ENCODE assay signal across 26 mouse cellular contexts in genomic region chr17:27545991-27546390, GRCm38 (mm10). TPM values are rescaled to one million over a fixed set of nuclear protein-coding genes. Genes with fewer than 3 reads are reported as not detected.
DNase-seq lines count a peak whose midpoint lies in the region; ATAC-seq lines count a peak whose summit lies in the region.
"Had no signal": no experiment of that assay in that cellular context is flagged by ENCODE, and none has a peak within 500 bp of the region (broad histone marks: within the 10 kb centered on the region; RNA-seq: fewer than 3 reads in every experiment).

No protein-coding gene starts in this region.

- H3K4me2 ChIP-seq in embryonic facial prominence, embryonic 13.5 days = no peak overlapping the region
- H3K4me2 ChIP-seq: heart, embryonic 11.5 days; hindbrain, embryonic 15.5 days; liver, embryonic 12.5 days had no signal

- H3K27me3 ChIP-seq in megakaryocyte, embryonic 14.5 days (replicated peaks) = peaks cover 5% of the 10 kb centered on the region
- no peaks in the 10 kb centered on the region for H3K27me3 ChIP-seq in embryonic facial prominence, embryonic 13.5 days
- H3K27me3 ChIP-seq: hindbrain, embryonic 15.5 days; Patski had no signal

- peak overlapping the region; percentile 27; the same call in 1 of the 2 replicates for H3K9ac ChIP-seq in embryonic facial prominence, embryonic 13.5 days
- H3K9ac ChIP-seq: hindbrain, embryonic 15.5 days; liver, embryonic 12.5 days; liver, postnatal 0 days had no signal

- H3K4me1 ChIP-seq in megakaryocyte, embryonic 14.5 days = peaks cover 77% of the 10 kb centered on the region
- peaks cover 14% of the 10 kb centered on the region for H3K4me1 ChIP-seq in embryonic facial prominence, embryonic 13.5 days

- peak overlapping the region; percentile 29 for H3K4me3 ChIP-seq in megakaryocyte, embryonic 14.5 days (replicated peaks)
- H3K4me3 ChIP-seq in embryonic facial prominence, embryonic 13.5 days = no peak overlapping the region
- H3K4me3 ChIP-seq: hindbrain, embryonic 15.5 days; layer of hippocampus, adult 2 months; left cerebral cortex, adult 2 months; liver, embryonic 12.5 days had no signal

- no peak for ATAC-seq in megakaryocyte, adult 5-6 weeks (ENCODE audit: poor library complexity, severe bottlenecking)
- no peak for ATAC-seq in embryonic facial prominence, embryonic 13.5 days (ENCODE audit: insufficient number of reproducible peaks, insufficient read depth, low FRiP score, low TSS enrichment, low read depth)
- ATAC-seq in erythroblast, adult 5-6 weeks (replicated peaks; ENCODE audit: low FRiP score, poor library complexity, severe bottlenecking) = no peak
- ATAC-seq: forebrain, embryonic 14.5 days; liver, embryonic 12.5 days; liver, postnatal 0 days; lung, postnatal 0 days; Patski had no signal

- WGBS in embryonic facial prominence, embryonic 13.5 days = 47% methylated on average over 12 of the region's 12 CpGs

- no peaks in the 10 kb centered on the region for H3K36me3 ChIP-seq in megakaryocyte, embryonic 14.5 days (replicated peaks; ENCODE audit: low read length)
- H3K36me3 ChIP-seq in embryonic facial prominence, embryonic 13.5 days = no peaks in the 10 kb centered on the region
- H3K36me3 ChIP-seq: hindbrain, embryonic 15.5 days; liver, embryonic 12.5 days had no signal

- no peak overlapping the region for H3K27ac ChIP-seq in embryonic facial prominence, embryonic 13.5 days
- H3K27ac ChIP-seq: hindbrain, embryonic 15.5 days; layer of hippocampus, adult 2 months; left cerebral cortex, adult 2 months; liver, embryonic 12.5 days had no signal

- peak; percentile 68 for DNase-seq in thymus, postnatal 4 days
- no peak for DNase-seq in thymus, postnatal 10 days (ENCODE audit: low spot score in 2 of 2)
- DNase-seq: B cell, adult 2 months; cerebellum, adult 11 months; cerebellum, adult 9-10 months; cerebellum, postnatal 36 days; gastrocnemius, postnatal 14 days; heart, postnatal 36 days; kidney, adult 18-20 months; kidney, postnatal 36 days; liver, postnatal 0 days; lung, postnatal 4 days; midbrain, embryonic 14.5 days; right cerebral cortex, postnatal 14 days had no signal

- H3K9me3 ChIP-seq in megakaryocyte, embryonic 14.5 days = no peaks in the 10 kb centered on the region
- no peaks in the 10 kb centered on the region for H3K9me3 ChIP-seq in embryonic facial prominence, embryonic 13.5 days
- H3K9me3 ChIP-seq: hindbrain, embryonic 15.5 days; liver, embryonic 12.5 days had no signal

RNA-seq across cellular contexts. Expression of gene Hmga1, which starts 10.3 kb away (rescaled TPM):
- polyA plus RNA-seq in megakaryocyte, embryonic 14.5 days (2012; ENCODE audit: insufficient read depth, low replicate concordance) = 3,567 and 8,363 TPM in 2 replicates
- 159 and 170 TPM in 2 replicates for total RNA-seq in megakaryocyte, adult 5-6 weeks (2015)
- 89.8 and 99.6 TPM in 2 replicates for total RNA-seq in megakaryocyte, adult 5-6 weeks (2017)
- 227 and 258 TPM in 2 replicates for polyA plus RNA-seq in embryonic facial prominence, embryonic 13.5 days (2015; fragmentation: Nextera tagmentation; extraction: Ambion mirVana)
- 63.4 and 75.7 TPM in 2 replicates for total RNA-seq in erythroblast, adult 5-6 weeks (2015; ENCODE audit: low replicate concordance)
- total RNA-seq in erythroblast, adult 5-6 weeks (2017; ENCODE audit: low replicate concordance) = 14.4 and 29.6 TPM in 2 replicates

RNA-seq across cellular contexts. Expression of gene AI413582, which starts 19.6 kb away (rescaled TPM):
- 81.1 and 284 TPM in 2 replicates for polyA plus RNA-seq in megakaryocyte, embryonic 14.5 days (2012; ENCODE audit: insufficient read depth, low replicate concordance)
- total RNA-seq in megakaryocyte, adult 5-6 weeks (2015) = 58.0 and 63.8 TPM in 2 replicates
- 55.4 and 62.9 TPM in 2 replicates for total RNA-seq in megakaryocyte, adult 5-6 weeks (2017)
- 21.2 and 21.4 TPM in 2 replicates for polyA plus RNA-seq in embryonic facial prominence, embryonic 13.5 days (2015; fragmentation: Nextera tagmentation; extraction: Ambion mirVana)
- total RNA-seq in erythroblast, adult 5-6 weeks (2015; ENCODE audit: low replicate concordance) = 14.0 and 15.4 TPM in 2 replicates
- 4.5 and 5.9 TPM in 2 replicates for total RNA-seq in erythroblast, adult 5-6 weeks (2017; ENCODE audit: low replicate concordance)

RNA-seq across cellular contexts. Expression of gene Grm4, which starts 24.8 kb away (rescaled TPM):
- polyA plus RNA-seq in megakaryocyte, embryonic 14.5 days (2012; ENCODE audit: insufficient read depth, low replicate concordance) = not detected in 2 replicates
- not detected in 2 replicates for total RNA-seq in megakaryocyte, adult 5-6 weeks (2015)
- total RNA-seq in megakaryocyte, adult 5-6 weeks (2017) = not detected in 2 replicates
- 0.25 and 0.38 TPM in 2 replicates for polyA plus RNA-seq in embryonic facial prominence, embryonic 13.5 days (2015; fragmentation: Nextera tagmentation; extraction: Ambion mirVana)
- not detected in 2 replicates for total RNA-seq in erythroblast, adult 5-6 weeks (2015; ENCODE audit: low replicate concordance)
- total RNA-seq in erythroblast, adult 5-6 weeks (2017; ENCODE audit: low replicate concordance) = not detected in 2 replicates
- total RNA-seq: gastrocnemius, postnatal 14 days had no signal
- polyA plus RNA-seq: liver, postnatal 0 days; lung, postnatal 0 days had no signal
